Mouse (Mus musculus) cerebellum, postnatal 36 days (tissue): Measurements from ENCODE around the gene Serp1.

Experiments
- DNase-seq, 2 experiments: peaks; one replicate each; pipeline ENCODE4 v3.0.0; 2021 to 2022; ENCODE audit warnings: mixed read lengths in 2 of 2

Serp1 gene

DNA sequence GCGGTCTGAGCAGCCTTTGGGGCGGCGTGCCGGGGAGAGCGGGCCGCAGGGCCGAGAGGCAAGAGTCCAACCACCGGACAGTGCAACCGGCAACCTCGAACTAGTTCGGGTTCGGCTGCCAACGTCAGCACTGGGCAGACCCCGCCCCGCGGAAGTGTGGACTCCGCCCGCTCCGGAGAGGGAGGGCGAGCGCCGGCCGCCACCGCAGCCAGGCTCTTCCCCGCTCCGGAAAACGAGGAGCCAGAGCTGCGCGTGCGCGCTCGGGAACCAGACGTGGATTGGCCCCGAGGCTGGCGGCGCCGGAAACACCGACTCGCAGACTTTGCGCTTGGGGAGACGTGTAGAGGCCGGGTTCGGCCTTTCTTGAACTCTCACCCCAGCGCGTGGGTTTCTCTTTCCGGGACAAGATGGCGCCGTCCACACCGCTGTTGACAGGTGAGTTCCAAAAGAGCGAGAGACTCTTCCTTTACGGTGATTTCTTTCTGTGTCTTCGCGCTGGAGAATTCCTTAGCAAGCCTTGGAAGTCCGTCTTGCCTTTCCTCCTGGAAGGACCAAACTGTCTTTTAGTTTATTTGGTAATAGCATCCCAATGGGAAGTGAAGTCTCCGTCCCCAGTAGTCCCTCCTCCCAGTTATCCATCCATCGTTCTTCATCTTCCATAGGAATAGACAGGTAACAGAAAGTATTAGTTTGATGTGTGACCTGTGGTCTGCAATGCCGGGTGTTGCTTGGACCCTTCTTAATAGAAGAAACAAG lies at the start of gene Serp1, which contains the start of gene Eif2a:
Serp1 (minus strand) TSS at position 241 of the 756 bp plus-strand sequence.
Eif2a (plus strand) TSS at position 170 of the 756 bp plus-strand sequence.
- DNase-seq, result peak; percentile 98 to 99

DNA sequence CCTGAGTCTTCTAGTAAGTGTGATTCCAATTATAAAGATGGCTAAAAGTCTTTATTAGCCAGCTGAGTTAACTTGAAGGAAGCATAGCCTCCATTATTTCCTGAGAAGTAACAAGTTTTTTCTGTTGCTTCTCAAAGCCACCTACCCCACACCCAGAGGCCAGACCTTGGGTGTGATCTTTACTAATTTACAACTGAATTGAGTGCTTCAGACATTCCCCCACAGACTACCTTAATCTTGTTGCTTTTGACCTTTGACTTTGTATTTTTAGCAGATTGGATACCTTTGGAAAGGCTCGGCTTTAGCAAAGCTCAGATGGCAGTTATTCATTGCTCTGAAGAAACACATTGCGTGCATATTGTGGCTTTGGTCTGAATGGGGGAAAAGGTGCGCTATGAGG lies 45.1 kb upstream of the Serp1 start:
- no peak for DNase-seq

DNA sequence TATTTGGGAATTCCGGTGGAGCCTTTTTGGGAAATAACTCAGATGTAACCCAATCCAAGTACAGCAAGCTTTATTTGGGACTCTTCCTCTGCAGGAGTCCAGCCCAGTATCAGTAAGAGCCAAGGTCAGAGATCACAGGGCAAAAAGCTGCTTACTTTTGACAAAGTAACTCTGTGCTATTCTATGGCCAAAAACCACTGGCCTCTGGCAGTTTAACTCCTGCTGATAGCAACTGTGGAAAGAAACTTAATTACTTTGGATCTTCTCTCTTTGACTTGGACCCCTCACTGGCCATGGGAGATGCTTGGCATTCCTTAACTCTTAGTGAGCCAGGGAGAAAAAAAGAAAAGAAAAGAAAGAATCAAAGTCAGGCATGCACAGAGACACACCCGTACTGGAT lies 35.7 kb upstream of the Serp1 start:
- DNase-seq, result no peak

GRCm38 (mm10) chr3:58559887-58560286 lies 34.2 kb upstream of the Serp1 start:
- no peak for DNase-seq

DNA sequence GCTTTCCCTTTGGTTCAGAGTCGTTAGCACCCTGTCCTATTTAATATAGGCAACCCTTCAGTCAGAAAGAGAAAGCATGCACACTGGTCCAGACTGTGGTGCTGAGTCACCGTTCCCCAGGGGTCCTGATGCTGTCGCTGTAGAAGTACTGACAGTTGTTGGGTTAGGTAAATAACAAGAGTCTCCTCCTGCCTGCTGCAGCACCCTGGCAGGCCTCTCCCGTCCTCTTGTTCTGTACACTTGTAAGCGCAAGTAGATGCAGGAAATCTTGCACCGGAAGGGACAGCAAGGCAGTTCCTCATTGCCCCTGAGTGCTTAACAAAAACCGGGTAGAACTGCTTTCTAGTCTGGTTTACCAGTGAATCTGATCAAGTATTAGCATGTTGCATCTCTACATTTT lies 31.0 kb upstream of the Serp1 start:
- no peak for DNase-seq

- DNase-seq, result no peak
Observed at GRCm38 (mm10) chr3:58552001-58552811, 26.5 kb upstream of the Serp1 start.

DNA sequence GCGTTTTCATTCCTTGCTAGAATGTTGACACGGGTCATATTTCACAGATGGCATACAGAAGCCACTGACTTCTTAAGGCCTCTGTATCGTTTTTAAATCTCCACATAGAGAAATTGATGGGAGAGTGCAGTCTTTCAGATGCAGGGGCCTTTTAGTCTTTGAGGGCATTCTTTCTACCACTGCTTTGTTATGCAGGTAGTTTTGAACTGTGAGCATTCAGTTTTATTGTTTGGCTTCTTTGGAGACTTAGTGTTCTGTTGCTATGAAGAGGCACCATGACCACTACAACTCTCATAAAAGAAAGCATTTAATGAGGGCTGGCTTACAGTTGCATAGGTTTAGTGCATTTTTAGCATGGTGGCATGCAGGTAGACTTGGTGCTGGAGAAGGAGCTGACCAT lies 10.9 kb upstream of the Serp1 start:
- DNase-seq, result no peak

DNA sequence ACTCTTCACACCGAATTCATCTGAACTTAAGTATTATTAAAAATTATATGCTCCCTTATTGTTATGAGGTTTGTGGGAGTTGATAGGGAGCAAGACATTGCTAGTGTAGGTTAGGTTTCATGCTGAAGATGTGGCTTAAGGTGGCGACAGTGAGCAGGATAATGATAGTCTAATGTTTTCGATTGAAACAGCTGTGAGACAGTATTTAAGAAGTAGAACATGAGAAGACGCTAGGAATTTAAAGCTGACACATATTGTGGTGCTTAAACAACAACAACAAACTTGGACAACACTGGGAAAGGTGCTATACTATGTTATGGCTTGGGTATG lies 681 bp upstream of the Serp1 start:
- no peak for DNase-seq

GRCm38 (mm10) chr3:58525166-58525565 lies 526 bp downstream of the Serp1 start:
- DNase-seq, result peak in 1 of 2 experiments; percentile 57

GRCm38 (mm10) chr3:58524246-58524645 lies 1.4 kb downstream of the Serp1 start:
- DNase-seq, result no peak

DNA sequence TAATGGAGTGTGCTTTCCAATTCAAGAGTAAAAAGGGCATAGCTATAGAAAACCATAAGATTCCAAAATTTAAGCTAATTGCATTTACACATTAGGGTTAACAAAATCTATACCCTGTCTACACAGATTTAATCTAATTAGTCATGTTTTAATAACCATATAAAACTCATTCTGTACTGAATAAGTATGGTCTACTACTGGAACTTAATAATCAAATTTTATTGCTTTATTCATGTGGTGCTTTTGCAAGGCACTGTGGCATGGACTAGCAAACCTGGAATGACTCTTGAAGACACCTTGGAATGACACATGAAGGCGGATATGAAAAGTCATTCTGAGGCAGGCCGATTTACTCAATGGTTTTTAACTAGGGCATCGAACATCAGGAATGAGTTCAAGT lies 2.3 kb downstream of the Serp1 start:
- no peak for DNase-seq

GRCm38 (mm10) chr3:58521361-58521760 lies 4.3 kb downstream of the Serp1 start:
- no peak for DNase-seq

- DNase-seq, result no peak
Observed at GRCm38 (mm10) chr3:58520286-58520685, 5.4 kb downstream of the Serp1 start.

DNA sequence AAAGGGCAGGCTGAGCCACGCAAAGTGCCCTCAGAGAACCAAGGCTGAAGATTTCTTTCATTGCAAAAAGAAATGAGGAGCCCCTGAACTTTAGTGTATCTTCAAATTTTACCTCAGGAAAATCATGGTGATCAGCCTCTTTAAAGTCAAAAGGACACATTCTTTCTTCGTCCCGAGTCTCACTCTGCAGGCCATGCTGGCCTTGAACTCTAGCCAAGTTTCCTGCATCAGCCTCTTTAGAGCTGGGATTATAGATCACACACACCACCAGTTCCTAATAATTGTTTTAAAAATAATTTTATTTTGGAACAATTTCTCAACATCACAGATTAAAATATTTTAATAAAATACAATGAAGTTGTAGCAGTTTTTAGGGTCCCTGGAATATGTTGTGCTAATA lies 6.2 kb downstream of the Serp1 start:
- DNase-seq, result no peak

GRCm38 (mm10) chr3:58518962-58519361 lies 6.7 kb downstream of the Serp1 start:
- DNase-seq, result no peak

GRCm38 (mm10) chr3:58517800-58518199 lies 7.9 kb downstream of the Serp1 start:
- no peak for DNase-seq

- DNase-seq, result no peak
Observed at GRCm38 (mm10) chr3:58517258-58517657, 8.4 kb downstream of the Serp1 start.

- no peak for DNase-seq
Observed at GRCm38 (mm10) chr3:58516602-58516976, 9.1 kb downstream of the Serp1 start.

DNA sequence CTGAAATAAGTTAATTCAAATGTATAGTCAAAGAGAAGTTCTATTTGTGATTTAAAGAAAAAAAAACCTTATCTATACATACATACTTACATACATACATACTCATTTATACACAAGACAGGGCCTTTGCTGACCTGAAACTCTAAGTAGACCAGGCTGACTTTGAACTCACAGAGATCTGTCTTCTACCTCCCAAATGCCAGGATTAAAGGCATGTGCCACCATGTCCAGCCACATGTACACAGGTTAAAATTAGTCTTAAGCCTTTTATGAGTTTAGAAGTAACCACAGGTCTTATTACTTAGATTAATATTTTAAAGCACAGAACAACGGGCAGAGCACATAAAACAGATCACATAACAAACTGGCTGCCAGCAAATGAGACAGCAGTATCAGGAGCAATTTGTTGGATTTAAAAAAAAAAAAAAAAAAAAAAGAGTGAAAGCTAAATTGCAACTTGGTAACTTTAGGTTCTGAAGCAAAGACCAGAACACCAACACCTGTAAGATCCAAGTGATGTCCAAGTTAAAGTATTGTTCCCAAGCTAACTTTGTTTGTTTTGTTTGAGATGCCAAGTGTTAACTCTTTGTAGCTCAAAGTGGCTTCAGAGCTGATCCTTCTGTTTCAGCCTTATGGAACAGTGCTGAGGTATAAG lies 9.6 kb downstream of the Serp1 start:
- DNase-seq, result no peak

- no peak for DNase-seq
Observed at GRCm38 (mm10) chr3:58513483-58513882, 12.2 kb downstream of the Serp1 start.

- DNase-seq, result no peak
Observed at GRCm38 (mm10) chr3:58512740-58513139, 13.0 kb downstream of the Serp1 start.

- no peak for DNase-seq
Observed at GRCm38 (mm10) chr3:58511581-58511980, 14.1 kb downstream of the Serp1 start.

DNA sequence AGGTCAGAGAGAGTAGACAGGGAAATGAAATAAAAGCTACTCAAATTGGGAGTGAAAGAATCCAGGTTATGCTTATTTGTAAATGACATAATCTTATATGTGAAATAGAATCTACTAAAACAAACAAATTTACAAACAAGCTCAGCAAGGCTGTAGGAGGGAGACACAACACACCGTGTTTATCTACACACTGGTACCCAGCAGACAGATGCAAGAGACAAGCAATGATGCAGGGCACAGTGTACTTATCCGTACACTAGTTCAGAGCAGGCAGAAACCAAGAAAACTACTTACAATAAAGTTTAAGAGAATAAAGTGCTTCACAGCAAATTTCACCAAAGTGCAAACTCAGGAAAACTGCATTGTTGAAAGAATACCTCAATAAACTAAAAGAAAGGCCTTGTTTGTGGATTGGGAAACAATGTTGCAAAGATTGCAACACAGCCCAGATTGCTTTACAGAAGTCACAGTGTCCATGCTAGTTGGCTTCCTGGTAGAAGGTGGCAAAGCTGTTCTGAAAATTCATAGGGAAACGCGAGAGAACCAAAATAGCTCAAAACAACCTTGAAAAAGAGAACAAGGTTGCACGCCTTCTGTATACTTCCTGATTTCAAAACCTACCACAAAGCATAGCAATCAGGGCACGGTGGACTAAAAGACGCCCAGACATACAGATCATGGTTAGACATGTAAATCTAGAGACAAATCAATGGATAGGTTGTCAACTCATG lies 17.5 kb downstream of the Serp1 start:
- no peak for DNase-seq
